Mouse (Mus musculus) splenic B cell, adult 2 months (primary cell): ENCODE data around the gene Slc7a5.

Experiments
- DNase-seq: peaks from one replicate; pipeline ENCODE4 v3.0.0-alpha.2; 2011; ENCODE audit warnings: low read depth, low spot score
- H3K27me3 ChIP-seq: 2 replicates; pipeline ENCODE4 v1.6.1; 2012; ENCODE audit warnings: mild to moderate bottlenecking, low read length, moderate library complexity, mixed read lengths; ENCODE audit not compliant: control insufficient read depth, poor library complexity, insufficient read depth, severe bottlenecking
- H3K36me3 ChIP-seq: 2 replicates; pipeline ENCODE4 v1.6.1; 2012; ENCODE audit warnings: mild to moderate bottlenecking, low read length, moderate library complexity, mixed read lengths; ENCODE audit not compliant: control insufficient read depth, poor library complexity, insufficient read depth, severe bottlenecking

Gene Slc7a5

GRCm38 (mm10) chr8:121849303-121849702, 58.2 kb downstream of the Slc7a5 start:
- Histone ChIP-seq H3K36me3 (no peaks in the 10 kb centered on the region), H3K27me3 (no peaks in the 10 kb centered on the region)
- DNase-seq: no peak

- Histone ChIP-seq H3K36me3 (no peaks in the 10 kb centered on the region), H3K27me3 (no peaks in the 10 kb centered on the region)
- DNase-seq: peak; percentile 21
Observed at GRCm38 (mm10) chr8:121848495-121848894, 59.0 kb downstream of the Slc7a5 start.

DNA sequence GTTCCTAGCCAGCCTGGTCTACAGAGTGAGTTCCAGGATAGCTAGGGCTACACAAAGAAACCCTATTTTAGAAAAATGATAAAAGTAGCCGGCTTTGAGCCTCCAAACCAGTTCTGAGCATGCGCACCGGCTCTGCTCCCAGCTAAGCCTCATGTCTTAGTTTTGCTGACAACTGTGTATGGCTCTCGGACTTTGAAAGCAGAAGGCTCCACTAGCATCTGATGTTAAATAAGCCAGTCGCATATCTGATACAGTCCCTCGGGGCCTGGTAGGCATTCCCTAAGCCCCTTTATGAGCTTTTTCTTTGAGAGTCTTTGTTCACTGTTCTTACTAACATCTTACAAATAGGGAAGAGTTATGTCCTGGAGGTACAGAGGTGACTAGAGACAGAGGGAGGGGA, 59.5 kb downstream of the Slc7a5 start:
- DNase-seq: no peak
- Histone ChIP-seq H3K27me3 (no peaks in the 10 kb centered on the region), H3K36me3 (no peaks in the 10 kb centered on the region)

GRCm38 (mm10) chr8:121847261-121847822, 60.2 kb downstream of the Slc7a5 start:
- no peak for DNase-seq
- Histone ChIP-seq H3K36me3 (no peaks in the 10 kb centered on the region), H3K27me3 (no peaks in the 10 kb centered on the region)

DNA sequence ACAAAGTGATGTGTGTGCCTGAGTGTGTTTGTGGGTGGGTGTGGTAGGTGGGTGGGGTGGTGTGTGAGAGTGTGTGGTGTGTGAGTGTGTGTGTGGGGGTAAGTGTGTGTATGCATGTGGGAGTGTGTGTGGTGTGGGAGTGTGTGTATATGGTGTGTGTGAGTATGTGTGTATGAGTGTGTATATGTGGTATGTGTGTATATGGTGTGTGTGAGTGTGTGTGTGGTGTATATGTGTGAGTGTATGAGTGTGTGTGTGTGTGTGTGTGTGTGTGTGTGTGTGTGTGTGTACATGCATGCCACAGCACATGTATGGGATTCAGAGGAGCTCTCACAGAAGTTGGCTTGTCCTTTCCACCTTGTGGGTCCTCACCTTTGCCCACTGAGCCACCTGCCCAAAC, 60.7 kb downstream of the Slc7a5 start:
- no peak for DNase-seq
- no peaks in the 10 kb centered on the region for H3K36me3 ChIP-seq
- H3K27me3 ChIP-seq: no peaks in the 10 kb centered on the region

DNA sequence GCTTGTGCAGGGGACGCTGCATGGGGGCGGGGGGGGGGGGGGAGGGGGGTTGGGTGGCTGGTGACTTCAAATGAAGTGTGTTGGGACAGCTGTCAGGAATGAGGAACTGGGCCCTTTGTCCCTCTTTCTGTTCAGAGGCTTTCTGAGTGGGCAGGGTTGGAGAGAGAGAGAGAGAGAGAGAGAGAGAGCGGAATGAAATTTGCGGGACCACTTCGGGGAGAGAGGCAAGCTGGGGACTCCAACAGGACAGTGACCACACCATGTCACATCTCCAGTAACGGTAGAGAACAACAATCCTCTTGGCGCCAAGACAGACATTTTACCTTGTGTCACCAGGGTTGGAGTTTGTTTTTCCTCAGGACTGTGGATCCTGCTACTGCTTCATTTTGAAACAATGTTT, 62.7 kb downstream of the Slc7a5 start:
- Histone ChIP-seq H3K36me3 (no peaks in the 10 kb centered on the region), H3K27me3 (no peaks in the 10 kb centered on the region)
- no peak for DNase-seq

DNA sequence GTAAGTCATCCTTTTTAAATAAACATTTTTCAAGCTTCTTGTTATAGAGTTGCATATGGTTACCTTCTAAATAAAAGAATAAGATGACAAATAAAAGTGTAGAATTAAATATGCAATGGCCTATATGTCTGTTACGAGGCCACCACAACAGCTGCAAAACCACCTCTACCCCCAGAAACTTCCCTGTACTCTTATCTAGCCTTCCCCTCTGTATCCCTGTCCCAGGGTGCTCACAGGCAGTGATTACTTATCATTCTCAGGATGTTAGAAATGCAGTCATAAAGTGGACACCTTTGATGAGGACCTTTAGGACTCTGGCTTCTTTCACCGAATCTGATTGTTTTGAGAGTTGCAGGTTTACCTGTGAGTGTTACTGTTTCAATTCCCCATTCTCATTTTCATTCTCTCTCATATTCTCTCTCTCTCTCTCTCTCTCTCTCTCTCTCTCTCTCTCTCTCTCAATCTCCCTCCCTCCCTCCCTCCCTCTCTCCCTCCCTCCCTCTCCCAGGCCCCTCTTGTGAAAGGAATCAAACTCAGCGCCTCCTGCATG, 64.2 kb downstream of the Slc7a5 start:
- no peaks in the 10 kb centered on the region for H3K27me3 ChIP-seq
- no peak for DNase-seq
- H3K36me3 ChIP-seq: no peaks in the 10 kb centered on the region

GRCm38 (mm10) chr8:121842064-121842955, 65.2 kb downstream of the Slc7a5 start:
- H3K27me3 ChIP-seq: no peaks in the 10 kb centered on the region
- DNase-seq: no peak
- H3K36me3 ChIP-seq: no peaks in the 10 kb centered on the region

DNA sequence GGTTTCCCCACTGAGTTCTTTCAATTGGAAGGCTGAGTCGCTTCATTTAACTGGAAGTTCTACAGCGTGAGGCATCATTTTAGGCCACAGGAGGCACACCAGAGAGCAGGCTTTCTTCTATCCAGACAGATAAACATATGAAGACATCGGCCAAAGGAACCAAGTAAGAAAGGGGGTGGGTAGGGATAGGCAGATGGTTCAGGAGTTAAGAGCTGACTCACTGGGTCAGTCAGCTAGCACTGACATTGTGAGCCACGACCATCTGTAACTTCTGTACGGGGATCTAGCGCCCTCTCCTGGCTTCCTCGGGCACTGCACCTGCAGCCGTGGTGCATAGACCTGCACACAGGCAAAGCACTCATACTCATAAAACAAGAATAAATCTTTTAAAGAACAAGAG, 66.3 kb downstream of the Slc7a5 start:
- H3K36me3 ChIP-seq: no peaks in the 10 kb centered on the region
- H3K27me3 ChIP-seq: no peaks in the 10 kb centered on the region
- peak; percentile 54 for DNase-seq

- Histone ChIP-seq H3K36me3 (no peaks in the 10 kb centered on the region), H3K27me3 (no peaks in the 10 kb centered on the region)
- peak; percentile 80 for DNase-seq
Observed at GRCm38 (mm10) chr8:121832503-121832902, 75.0 kb downstream of the Slc7a5 start.

DNA sequence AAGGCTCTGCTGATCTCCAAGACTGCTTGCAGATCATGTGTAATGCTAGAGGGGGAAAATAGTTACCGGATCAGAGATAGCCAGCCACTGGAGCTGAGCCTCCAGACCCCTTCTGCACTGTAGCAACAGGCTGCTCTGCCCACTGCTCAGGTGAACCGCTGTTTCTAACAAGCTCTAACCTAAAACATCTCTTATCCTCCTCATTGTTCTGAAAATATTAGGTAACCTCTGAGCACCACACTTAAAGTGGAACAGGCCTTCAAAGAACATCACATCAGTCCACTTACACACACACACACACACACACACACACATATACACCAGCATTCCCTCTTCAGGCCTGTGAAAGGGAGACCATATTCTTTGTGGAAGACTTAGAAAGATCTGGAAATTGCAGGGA, 75.4 kb downstream of the Slc7a5 start:
- no peak for DNase-seq
- Histone ChIP-seq H3K36me3 (no peaks in the 10 kb centered on the region), H3K27me3 (no peaks in the 10 kb centered on the region)
